Mouse (Mus musculus): Measurements from ENCODE around the gene Nxf1. TPM values are rescaled to one million over a fixed set of nuclear protein-coding genes. Genes with fewer than 3 reads are reported as not detected.

Nxf1 gene
- polyA plus RNA-seq, 1 experiment from 2014 or later = 87.7 TPM

DNA sequence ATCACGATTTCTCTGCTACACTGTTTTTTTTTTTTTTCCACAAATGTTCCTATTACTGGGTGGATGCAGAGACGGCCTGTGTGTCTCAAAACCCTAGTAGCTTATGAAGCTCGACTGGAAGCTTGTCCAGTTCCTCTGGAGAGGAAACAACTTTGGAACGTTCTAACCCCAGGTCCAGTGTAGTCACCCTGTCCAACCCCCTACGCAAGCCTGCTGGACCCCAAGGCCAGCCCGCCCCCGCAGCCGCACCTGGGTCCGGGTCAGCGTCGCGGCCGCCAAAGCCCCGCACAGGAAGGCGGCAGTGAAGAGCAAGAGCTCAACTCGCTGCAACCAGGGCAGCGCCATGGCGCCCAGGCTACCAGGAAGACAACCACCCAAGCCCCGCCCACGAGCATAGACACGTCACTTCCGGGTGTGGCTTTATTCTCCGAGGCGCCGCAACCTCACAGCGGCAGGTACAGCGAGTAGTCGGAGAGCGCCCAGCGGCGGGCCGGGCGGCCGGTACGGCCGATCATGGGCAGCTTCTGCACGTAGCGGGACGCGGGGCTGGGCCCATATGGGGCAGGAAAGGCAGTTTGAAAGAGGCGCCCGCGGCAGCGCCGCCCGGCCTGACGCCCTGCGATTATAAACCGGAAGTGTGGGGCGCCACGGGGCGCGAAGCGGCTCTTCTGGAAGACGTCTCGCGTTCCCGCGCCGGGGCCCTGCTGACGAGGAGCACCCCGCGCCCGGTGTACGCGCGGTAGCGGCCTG lies 17.4 kb downstream of the Nxf1 start, which contains the start of gene Tmem179b:
Gene Tmem179b (minus strand): TSS at position 382 of the 750 bp plus-strand sequence.
- H3K4me1 ChIP-seq (ENCODE audit: control insufficient read depth, low read depth, low read length) = peaks cover 40% of the 10 kb centered on the region
- 0% methylated on average over 61 of the region's 68 CpGs for WGBS (ENCODE audit: insufficient replicate concordance)

DNA sequence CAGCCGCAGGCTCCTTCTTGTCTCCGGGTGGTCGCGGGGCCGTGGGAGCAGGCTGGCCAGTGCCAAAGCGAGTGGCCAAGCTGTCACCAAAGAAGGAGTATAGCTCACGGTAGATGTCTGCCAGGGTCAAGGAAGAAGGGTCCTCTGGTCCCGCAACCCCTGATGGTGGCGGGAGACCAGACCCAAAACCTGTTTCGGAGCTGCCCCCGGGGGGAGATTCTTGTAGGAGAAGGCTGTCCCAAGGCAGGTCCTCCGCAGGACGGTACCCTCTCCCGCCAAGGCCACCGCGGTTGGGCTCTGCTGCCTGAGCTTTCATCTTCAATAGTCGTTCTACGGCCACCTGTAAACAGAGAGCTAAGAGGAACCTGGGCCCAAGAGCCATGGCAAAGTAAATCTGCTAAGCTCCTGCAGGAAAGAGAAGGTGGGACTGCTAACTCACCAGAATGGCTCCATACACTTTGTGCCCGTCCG lies 18.1 kb downstream of the Nxf1 start:
- Histone ChIP-seq H3K27me3 (ENCODE audit: control insufficient read depth, insufficient read depth, low read depth, low read length) (no peaks in the 10 kb centered on the region), H3K27ac (ENCODE audit: low read length) (peak overlapping the region; percentile 100), H3K4me1 (ENCODE audit: control insufficient read depth, low read depth, low read length) (peaks cover 40% of the 10 kb centered on the region), H3K4me2 (ENCODE audit: low read depth, low read length) (peak overlapping the region; percentile 96), H3K36me3 (ENCODE audit: control insufficient read depth, insufficient read depth) (peaks cover 7% of the 10 kb centered on the region), H3K4me3 (ENCODE audit: low read depth, low read length) (peak overlapping the region; percentile 81), H3K9me3 (replicated peaks; ENCODE audit: control insufficient read depth, low read length) (no peaks in the 10 kb centered on the region), H3K9ac (ENCODE audit: low read depth, low read length) (peak overlapping the region; percentile 98)
- 3% methylated on average over 20 of the region's 20 CpGs for WGBS (ENCODE audit: insufficient replicate concordance)
- ATAC-seq (ENCODE audit: low read depth) = no peak

More for the DNA sequence above, 17.4 kb downstream of the Nxf1 start, which contains the start of gene Tmem179b:
- Histone ChIP-seq H3K9ac (ENCODE audit: low read depth, low read length) (peak within 1 kb of the TSS; percentile 98), H3K36me3 (ENCODE audit: control insufficient read depth, insufficient read depth) (peaks cover 13% of the 10 kb centered on the region), H3K4me2 (ENCODE audit: low read depth, low read length) (peak within 1 kb of the TSS; percentile 96), H3K9me3 (replicated peaks; ENCODE audit: control insufficient read depth, low read length) (no peaks in the 10 kb centered on the region), H3K4me3 (ENCODE audit: low read depth, low read length) (peak within 1 kb of the TSS; percentile 81), H3K27ac (ENCODE audit: low read length) (peak within 1 kb of the TSS; percentile 100), H3K27me3 (ENCODE audit: control insufficient read depth, insufficient read depth, low read depth, low read length) (no peaks in the 10 kb centered on the region)
- peak; percentile 89 for ATAC-seq (ENCODE audit: low read depth)

DNA sequence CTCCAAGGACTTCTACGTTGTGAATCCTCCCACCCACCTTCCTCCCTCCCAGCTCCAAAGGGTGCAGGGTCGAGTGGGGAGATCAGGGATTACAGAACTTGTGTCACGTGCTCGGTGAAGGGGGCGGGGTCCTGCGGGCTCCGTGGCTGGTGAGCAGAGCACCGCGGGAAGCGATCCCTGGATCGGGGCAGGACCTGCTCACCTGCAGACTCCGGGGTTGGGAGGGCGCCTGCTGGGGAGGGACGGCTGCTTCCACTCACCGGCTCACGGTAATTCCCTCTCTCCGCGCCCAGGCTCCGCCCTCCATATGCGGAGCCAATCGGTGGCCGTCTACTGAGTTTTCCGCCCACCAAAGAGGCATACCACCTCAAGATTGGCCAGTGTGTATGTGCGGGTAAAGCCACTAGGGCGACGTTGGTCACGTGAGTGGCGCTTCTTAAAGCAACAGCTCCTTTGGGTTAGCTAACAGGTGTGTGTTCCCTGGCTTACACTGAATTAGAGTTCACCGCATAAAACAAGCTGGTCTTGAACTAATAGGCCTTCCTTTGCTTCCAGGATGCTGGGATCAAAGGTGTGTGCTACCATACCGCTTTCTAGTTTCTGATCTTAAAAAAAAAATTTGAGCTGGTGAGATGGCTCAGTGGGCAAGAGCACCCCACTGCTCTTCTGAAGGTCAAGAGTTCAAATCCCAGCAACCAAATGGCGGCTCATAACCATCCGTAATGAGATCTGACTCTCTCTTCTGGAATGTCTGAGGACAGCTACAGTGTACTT lies 29.3 kb downstream of the Nxf1 start, which contains the start of gene Taf6l:
Gene Taf6l (minus strand): TSS at position 410 of the 774 bp plus-strand sequence.
- peak within 1 kb of the TSS; percentile 79 for H3K27ac ChIP-seq (ENCODE audit: low read length)
- H3K9me3 ChIP-seq (replicated peaks; ENCODE audit: control insufficient read depth, low read length) = no peaks in the 10 kb centered on the region
- no peaks in the 10 kb centered on the region for H3K27me3 ChIP-seq (ENCODE audit: control insufficient read depth, insufficient read depth, low read depth, low read length)
- H3K4me3 ChIP-seq (ENCODE audit: low read depth, low read length) = peak within 1 kb of the TSS; percentile 82
- peaks cover 15% of the 10 kb centered on the region for H3K4me1 ChIP-seq (ENCODE audit: control insufficient read depth, low read depth, low read length)
- H3K9ac ChIP-seq (ENCODE audit: low read depth, low read length) = peak within 1 kb of the TSS; percentile 78
- H3K4me2 ChIP-seq (ENCODE audit: low read depth, low read length) = peak within 1 kb of the TSS; percentile 89
- peak; percentile 99 for ATAC-seq (ENCODE audit: low read depth)
- peaks cover 15% of the 10 kb centered on the region for H3K36me3 ChIP-seq (ENCODE audit: control insufficient read depth, insufficient read depth)
- WGBS (ENCODE audit: insufficient replicate concordance) = under 1% methylated on average over 32 of the region's 32 CpGs

DNA sequence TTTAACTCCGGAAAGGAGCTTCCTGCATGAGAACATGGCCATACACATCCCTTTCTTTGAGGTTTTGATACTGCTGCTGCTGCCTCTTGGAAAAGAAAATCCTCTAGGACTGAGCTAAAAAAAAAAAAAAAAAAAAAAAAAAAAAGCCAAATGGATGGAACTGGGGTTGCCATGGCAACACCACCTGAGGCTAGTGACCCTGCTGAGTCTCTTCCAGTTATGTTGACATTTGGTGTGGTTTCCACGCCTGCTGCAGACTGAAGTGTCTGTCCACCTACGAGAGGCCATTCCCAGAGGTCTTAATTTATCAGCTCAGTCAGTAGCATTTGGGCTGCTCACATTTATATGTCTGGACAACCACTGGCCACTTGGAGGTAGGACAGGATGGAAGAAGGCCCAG lies 31.6 kb downstream of the Nxf1 start:
- Histone ChIP-seq H3K36me3 (ENCODE audit: control insufficient read depth, insufficient read depth) (peaks cover 10% of the 10 kb centered on the region), H3K4me1 (ENCODE audit: control insufficient read depth, low read depth, low read length) (peaks cover 15% of the 10 kb centered on the region), H3K27me3 (ENCODE audit: control insufficient read depth, insufficient read depth, low read depth, low read length) (no peaks in the 10 kb centered on the region), H3K9me3 (replicated peaks; ENCODE audit: control insufficient read depth, low read length) (no peaks in the 10 kb centered on the region), H3K4me3 (ENCODE audit: low read depth, low read length) (no peak overlapping the region), H3K9ac (ENCODE audit: low read depth, low read length) (no peak overlapping the region), H3K4me2 (ENCODE audit: low read depth, low read length) (no peak overlapping the region), H3K27ac (ENCODE audit: low read length) (no peak overlapping the region)
- 48% methylated on average over 3 of the region's 3 CpGs for WGBS (ENCODE audit: insufficient replicate concordance)
- ATAC-seq (ENCODE audit: low read depth) = no peak

DNA sequence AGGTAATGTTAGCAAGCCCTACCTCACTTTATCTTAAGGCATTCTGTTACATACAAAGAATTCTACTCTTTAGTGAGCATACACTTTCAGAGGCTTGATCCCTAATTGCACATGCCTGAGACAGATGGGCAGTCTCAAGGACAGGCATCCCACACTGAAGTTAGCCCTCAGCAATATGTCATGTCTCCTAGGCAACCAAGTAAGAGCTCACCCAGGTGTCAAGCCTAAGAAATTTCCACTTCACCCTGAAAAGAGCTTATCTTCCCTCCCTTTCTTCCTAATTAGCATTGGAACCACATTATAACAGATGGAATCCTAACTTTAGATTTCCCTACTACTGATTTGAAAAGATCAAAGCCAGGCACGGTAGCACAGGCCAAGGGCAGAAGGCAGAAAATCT lies 32.3 kb downstream of the Nxf1 start:
- no peak overlapping the region for H3K27ac ChIP-seq (ENCODE audit: low read length)
- no peak overlapping the region for H3K4me2 ChIP-seq (ENCODE audit: low read depth, low read length)
- 71% methylated on average over 1 of the region's 1 CpGs for WGBS (ENCODE audit: insufficient replicate concordance)
- no peaks in the 10 kb centered on the region for H3K27me3 ChIP-seq (ENCODE audit: control insufficient read depth, insufficient read depth, low read depth, low read length)
- H3K4me1 ChIP-seq (ENCODE audit: control insufficient read depth, low read depth, low read length) = peaks cover 15% of the 10 kb centered on the region
- no peaks in the 10 kb centered on the region for H3K9me3 ChIP-seq (replicated peaks; ENCODE audit: control insufficient read depth, low read length)
- no peak overlapping the region for H3K4me3 ChIP-seq (ENCODE audit: low read depth, low read length)
- ATAC-seq (ENCODE audit: low read depth) = no peak
- H3K9ac ChIP-seq (ENCODE audit: low read depth, low read length) = no peak overlapping the region
- H3K36me3 ChIP-seq (ENCODE audit: control insufficient read depth, insufficient read depth) = peaks cover 17% of the 10 kb centered on the region

DNA sequence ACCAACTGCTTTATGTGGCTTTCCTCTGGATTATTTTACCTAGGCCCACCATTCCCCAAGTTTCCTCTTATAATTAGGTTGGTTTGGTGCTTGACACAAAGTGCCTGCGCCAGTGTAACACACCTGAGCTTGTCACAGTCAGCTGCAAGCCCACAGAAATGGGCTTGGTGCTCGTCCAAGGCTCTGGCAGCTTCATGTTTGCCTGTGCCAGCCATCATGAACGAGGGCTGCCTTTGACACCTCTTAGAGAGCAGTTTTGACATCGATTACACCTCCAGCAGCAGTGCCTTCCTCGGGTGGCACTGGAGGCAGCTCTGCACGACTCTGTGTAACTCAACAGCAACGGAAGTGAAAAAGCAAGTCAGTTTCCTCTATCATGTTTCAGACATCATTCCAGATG lies 33.3 kb downstream of the Nxf1 start:
- no peak overlapping the region for H3K27ac ChIP-seq (ENCODE audit: low read length)
- H3K9ac ChIP-seq (ENCODE audit: low read depth, low read length) = no peak overlapping the region
- H3K4me2 ChIP-seq (ENCODE audit: low read depth, low read length) = no peak overlapping the region
- ATAC-seq (ENCODE audit: low read depth) = no peak
- H3K9me3 ChIP-seq (replicated peaks; ENCODE audit: control insufficient read depth, low read length) = no peaks in the 10 kb centered on the region
- peaks cover 26% of the 10 kb centered on the region for H3K36me3 ChIP-seq (ENCODE audit: control insufficient read depth, insufficient read depth)
- 60% methylated on average over 7 of the region's 7 CpGs for WGBS (ENCODE audit: insufficient replicate concordance)
- peaks cover 11% of the 10 kb centered on the region for H3K4me1 ChIP-seq (ENCODE audit: control insufficient read depth, low read depth, low read length)
- H3K4me3 ChIP-seq (ENCODE audit: low read depth, low read length) = no peak overlapping the region
- no peaks in the 10 kb centered on the region for H3K27me3 ChIP-seq (ENCODE audit: control insufficient read depth, insufficient read depth, low read depth, low read length)

DNA sequence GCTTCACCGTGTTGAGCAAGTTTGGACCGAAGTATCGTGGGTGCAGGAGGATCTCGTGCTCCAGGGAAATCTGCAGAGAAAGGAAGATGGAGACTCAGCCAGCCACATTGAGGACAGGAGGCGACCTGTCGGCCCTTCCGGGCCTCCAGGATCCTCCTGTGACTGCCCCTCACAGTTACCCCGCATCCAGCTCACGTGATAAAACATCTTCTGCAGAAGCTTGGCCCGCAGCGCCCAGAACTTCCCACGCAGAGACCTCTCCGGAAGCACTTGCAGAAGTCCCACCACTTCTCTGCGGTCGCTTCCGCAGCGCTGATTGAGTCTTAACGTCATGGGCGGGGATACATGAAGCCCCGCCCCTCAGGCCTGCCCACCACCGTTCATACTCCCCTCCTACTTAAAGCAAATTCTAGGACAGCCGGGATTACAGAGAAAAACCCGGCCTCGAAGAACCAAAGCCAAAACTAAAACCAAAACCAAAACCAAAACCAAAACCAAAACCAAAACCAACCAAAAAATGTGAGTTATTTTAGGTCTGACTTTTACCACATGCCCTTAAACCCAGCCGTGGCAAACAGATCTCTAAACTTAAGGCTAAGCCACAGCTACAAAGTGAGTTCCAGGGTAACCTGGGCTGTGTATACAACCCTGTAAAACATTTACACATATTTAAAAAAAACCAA lies 41.5 kb downstream of the Nxf1 start, which contains the start of gene Polr2g:
Gene Polr2g (minus strand): TSS at position 314 of the 683 bp plus-strand sequence.
- Histone ChIP-seq H3K27ac (ENCODE audit: low read length) (peak within 1 kb of the TSS; percentile 66), H3K4me3 (ENCODE audit: low read depth, low read length) (peak within 1 kb of the TSS; percentile 73), H3K4me1 (ENCODE audit: control insufficient read depth, low read depth, low read length) (peaks cover 23% of the 10 kb centered on the region), H3K36me3 (ENCODE audit: control insufficient read depth, insufficient read depth) (peaks cover 17% of the 10 kb centered on the region), H3K27me3 (ENCODE audit: control insufficient read depth, insufficient read depth, low read depth, low read length) (no peaks in the 10 kb centered on the region), H3K4me2 (ENCODE audit: low read depth, low read length) (peak within 1 kb of the TSS; percentile 69), H3K9me3 (replicated peaks; ENCODE audit: control insufficient read depth, low read length) (no peaks in the 10 kb centered on the region), H3K9ac (ENCODE audit: low read depth, low read length) (peak within 1 kb of the TSS; percentile 67)
- WGBS (ENCODE audit: insufficient replicate concordance) = under 1% methylated on average over 25 of the region's 25 CpGs
- ATAC-seq (ENCODE audit: low read depth) = peak; percentile 64

DNA sequence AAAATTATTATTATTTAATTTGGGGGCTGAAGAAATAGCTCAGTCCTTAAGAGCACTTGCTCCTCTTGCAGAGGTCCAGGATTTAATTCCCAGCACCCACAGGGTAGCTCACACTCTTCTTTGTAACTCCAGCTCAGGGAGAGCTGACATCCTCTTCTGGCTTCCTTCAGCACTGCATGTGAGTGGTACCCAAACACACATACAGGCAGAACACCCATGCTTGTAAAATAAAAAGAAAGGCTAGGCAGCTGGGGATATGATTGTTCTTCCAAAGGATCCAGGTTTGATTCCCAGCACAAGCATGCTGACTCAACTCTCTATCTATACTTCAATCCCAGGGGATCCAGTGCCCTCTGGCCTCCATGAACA lies 42.1 kb downstream of the Nxf1 start:
- Histone ChIP-seq H3K27me3 (ENCODE audit: control insufficient read depth, insufficient read depth, low read depth, low read length) (no peaks in the 10 kb centered on the region), H3K4me3 (ENCODE audit: low read depth, low read length) (peak overlapping the region; percentile 73), H3K27ac (ENCODE audit: low read length) (no peak overlapping the region), H3K4me1 (ENCODE audit: control insufficient read depth, low read depth, low read length) (peaks cover 23% of the 10 kb centered on the region), H3K4me2 (ENCODE audit: low read depth, low read length) (peak overlapping the region; percentile 69), H3K36me3 (ENCODE audit: control insufficient read depth, insufficient read depth) (peaks cover 11% of the 10 kb centered on the region), H3K9ac (ENCODE audit: low read depth, low read length) (no peak overlapping the region), H3K9me3 (replicated peaks; ENCODE audit: control insufficient read depth, low read length) (no peaks in the 10 kb centered on the region)
- no peak for ATAC-seq (ENCODE audit: low read depth)
